Mouse (Mus musculus) E14TG2a.4 (cell line): ENCODE results near the gene Ehd1.

Experiments
- CTCF ChIP-seq: conservative IDR thresholded peaks from 2 replicates; pipeline ENCODE4 v1.5.1; 2014; ENCODE audit warnings: low read length
- POU5F1 ChIP-seq: IDR thresholded peaks from 2 replicates; pipeline ENCODE4 v1.6.1; 2014; ENCODE audit warnings: low read length, borderline replicate concordance

GRCm38 (mm10) chr19:6268670-6269132 is 7.8 kb upstream of the Ehd1 start:
- TF ChIP-seq CTCF (no peak), POU5F1 (no peak)
